Mouse (Mus musculus) neutrophil, adult 65 days (primary cell): ENCODE results near the gene Mfn1. TPM values are rescaled to one million over a fixed set of nuclear protein-coding genes. Genes with fewer than 3 reads are reported as not detected.

Experiments
- total RNA-seq: library from RNA; stranded (reverse); gene quantifications from 2 replicates; pipeline ENCODE4 v1.2.4, GENCODE M21; 2023

The Mfn1 gene
- total RNA-seq = 15.9 and 35.3 TPM in 2 replicates

DNA sequence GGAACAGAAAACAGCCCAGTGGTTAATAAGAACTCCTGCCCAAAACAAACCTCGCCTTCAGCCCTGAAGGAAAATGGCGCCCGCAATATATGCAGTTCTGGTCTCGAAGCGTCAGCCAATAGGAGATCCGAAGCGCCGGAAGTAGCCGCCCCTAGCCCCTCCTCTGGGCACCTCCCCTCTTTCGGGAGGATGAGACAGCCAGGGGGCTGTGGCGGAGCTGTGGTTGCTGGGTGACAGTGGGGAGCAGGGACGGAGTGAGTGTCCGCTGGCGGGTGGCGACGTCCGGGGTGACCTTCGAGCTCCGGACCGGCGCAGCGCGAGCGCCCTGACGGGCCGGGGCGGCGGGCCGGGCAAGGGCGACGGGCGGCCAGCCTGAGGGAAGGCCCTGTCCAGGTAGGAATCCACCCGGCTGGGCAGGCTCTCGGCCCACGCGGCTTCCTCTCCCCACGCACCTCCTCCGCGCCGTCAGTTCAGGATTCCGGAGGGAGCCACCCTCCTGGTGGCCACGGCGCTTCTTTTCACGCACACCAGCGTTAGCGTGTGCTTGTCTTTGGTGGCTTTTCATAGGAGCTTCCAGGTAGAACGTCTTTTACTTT, at the start of gene Mfn1:
Mfn1 (plus strand) TSS at position 163 of the 596 bp plus-strand sequence.

DNA sequence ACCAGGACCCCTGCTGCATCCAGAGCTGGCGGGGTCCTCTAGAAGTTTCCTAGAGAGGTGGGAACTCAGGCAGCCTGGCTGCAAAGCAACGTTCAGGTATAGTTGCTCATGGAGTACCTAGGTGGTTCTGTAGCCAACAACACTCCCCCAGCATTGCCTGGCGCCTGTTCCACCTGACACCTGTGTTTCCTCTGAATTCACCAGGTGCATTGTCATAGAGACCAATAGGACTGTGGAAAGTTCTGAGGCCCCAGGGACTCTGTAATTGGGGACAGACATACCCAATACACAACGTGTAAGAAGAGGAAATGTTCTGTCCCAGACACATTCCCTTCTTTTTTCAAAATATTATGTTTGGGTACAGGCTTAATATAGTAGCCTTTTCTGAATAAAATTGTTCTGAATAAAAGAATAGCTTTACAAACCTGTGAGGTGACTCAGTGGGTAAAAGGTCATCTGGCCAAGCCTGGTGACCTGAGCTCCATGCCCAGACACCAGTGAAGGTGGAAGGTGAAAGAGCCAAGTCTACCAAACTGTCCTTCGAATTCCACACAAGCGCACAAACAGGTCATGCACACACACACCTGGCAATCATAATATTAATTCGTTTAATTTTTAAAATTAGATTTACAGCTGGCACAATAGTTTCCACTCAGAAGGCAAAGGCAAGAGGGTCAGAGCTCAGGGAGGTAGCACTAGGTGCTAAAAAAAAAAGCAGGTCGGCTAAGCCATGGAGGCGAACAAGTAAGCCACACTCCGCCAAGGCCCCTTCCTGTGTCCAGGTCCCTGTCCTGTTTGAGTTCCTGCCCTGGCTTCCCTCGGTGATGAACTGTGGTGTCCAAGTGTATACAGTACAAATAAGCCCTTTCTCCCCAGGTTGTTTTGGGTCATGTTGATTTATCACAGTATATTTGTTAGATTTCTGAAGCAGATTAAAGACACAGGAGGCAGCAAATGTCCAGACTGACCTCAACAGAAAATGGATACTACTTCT, 36.9 kb upstream of the Mfn1 start, which contains the start of gene Kcnmb3:
Kcnmb3 (minus strand) TSS at position 135 of the 994 bp plus-strand sequence.

DNA sequence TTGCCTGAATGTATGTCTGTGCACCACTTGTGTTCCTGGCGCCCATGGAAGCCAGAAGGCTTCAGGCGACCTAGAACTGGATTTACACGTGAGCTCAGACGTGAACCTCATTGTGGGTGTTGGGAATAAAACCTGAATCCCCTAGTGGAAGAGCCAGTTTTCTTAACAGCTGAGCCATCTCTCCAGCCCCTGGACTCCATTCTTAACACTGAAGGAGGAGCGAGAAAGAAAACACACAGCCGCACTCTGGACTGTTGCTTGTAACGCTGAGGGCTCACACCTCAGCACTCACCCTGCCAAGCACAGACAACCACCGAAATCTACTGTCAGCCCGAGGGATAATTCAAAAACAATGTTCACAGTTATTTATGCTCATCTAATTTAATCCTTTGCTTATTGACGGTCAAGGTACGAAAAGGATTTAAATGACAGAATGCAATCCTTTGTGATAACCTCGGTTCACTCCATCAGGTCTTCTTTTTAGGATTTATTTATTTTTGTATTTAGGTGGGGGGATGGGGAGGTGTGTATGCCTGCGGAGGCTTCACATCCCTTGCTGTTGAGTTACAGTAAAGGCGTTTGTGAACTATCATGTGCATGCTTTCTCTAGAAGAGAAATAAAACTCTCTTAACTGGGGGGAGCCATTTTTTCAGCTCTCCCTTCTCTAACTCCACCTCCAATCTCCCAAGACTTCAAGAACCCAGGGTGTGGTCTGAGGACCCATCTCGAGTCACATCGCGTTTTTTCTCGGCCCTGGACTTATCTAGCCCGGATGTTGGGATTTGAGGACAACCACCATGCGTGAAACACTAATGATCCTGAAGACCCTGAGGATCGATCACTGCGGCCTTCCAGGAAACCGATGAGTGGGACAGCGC, 19.5 kb upstream of the Mfn1 start, which contains the start of gene Zfp639:
Zfp639 (plus strand) TSS at position 764 of the 879 bp plus-strand sequence.

DNA sequence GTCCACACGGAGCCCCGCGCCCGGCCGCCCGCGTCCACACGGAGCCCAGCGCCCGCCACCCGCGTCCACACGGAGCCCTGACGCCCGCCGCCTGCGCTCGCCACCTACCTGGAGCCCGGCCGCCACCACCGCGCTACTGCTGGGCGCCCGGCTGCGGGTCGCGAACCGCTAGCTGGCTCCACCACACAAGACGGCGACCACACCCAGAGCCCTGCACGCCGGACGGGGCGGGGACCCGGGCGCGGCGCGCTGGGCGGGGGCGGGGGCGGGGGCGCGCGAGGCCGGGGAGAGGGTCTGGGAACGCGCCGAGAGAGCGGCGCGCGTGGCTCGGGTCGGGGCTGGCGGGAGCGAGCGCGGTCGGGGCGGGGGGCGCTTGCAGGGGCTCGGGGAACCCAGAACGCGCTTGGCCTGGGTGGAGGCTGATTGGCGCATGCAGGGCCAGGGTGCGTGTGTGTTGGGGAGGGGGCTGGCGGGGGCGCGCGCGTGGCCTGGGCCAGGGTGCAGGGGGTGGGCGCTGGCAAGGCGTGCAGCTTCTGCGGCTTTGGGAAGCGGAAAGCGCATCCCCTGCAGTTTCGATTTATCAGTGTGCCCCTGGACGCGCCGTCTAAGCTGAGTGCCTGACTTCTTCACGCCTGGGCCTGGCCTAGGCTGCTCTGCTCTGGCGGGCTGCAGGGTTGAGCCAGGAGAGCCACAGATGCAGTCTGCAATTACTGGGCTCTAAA, 87.2 kb downstream of the Mfn1 start, which contains the start of gene Gnb4:
Gnb4 (minus strand) TSS at position 255 of the 722 bp plus-strand sequence.

Other genes starting within 250 kb of the Mfn1 start
- gene Zmat3, start 163.5 kb upstream of the Mfn1 start, total RNA-seq = 0.66 and 0.82 TPM in 2 replicates
- 24.6 and 28.4 TPM in 2 replicates for gene Pik3ca, start 131.8 kb upstream of the Mfn1 start, total RNA-seq
- not detected in 2 replicates for gene Kcnmb3, start 37.2 kb upstream of the Mfn1 start, total RNA-seq
- gene Zfp639, start 19.2 kb upstream of the Mfn1 start, total RNA-seq = 8.7 and 14.3 TPM in 2 replicates
- 7.3 and 10.7 TPM in 2 replicates for gene Gnb4, start 87.1 kb downstream of the Mfn1 start, total RNA-seq
- 32.8 and 33.2 TPM in 2 replicates for gene Actl6a, start 176.8 kb downstream of the Mfn1 start, total RNA-seq
- 40.8 and 49.1 TPM in 2 replicates for gene Ndufb5, start 207.5 kb downstream of the Mfn1 start, total RNA-seq
- 1.2 and 3.0 TPM in 2 replicates for gene Mrpl47, start 208.1 kb downstream of the Mfn1 start, total RNA-seq